Mouse (Mus musculus) lung, postnatal 0 days (tissue): ENCODE results near the gene Mafg. TPM values are rescaled to one million over a fixed set of nuclear protein-coding genes. Genes with fewer than 3 reads are reported as not detected.

Source experiments
- ATAC-seq: fragments of 200-750 bp; cut with Nextera tagmentation; 2 replicates; pipeline ENCODE4 v1.8.0; 2017; ENCODE audit warnings: moderate library complexity
- DNase-seq: peaks from one replicate; pipeline ENCODE4 v3.0.0-alpha.2; 2016; ENCODE audit warnings: low spot score
- H3K27ac ChIP-seq: fragments of 300-500 bp; sonication (generic); 2 replicates; pipeline ENCODE4 v1.5.1; 2014; ENCODE audit warnings: antibody characterized with exemption, mild to moderate bottlenecking, low read length, mixed read lengths
- H3K27me3 ChIP-seq: fragments of 300-500 bp; sonication (generic); replicated peaks from 2 replicates; pipeline ENCODE4 v1.6.1; 2014; ENCODE audit warnings: low read length, mixed read lengths; ENCODE audit not compliant: insufficient read depth
- H3K36me3 ChIP-seq: fragments of 300-500 bp; sonication (generic); 2 replicates; pipeline ENCODE4 v1.6.1; 2014; ENCODE audit warnings: low read length, mixed read lengths; ENCODE audit not compliant: insufficient read depth
- H3K4me1 ChIP-seq: fragments of 300-500 bp; sonication (generic); 2 replicates; pipeline ENCODE4 v1.6.1; 2014; ENCODE audit warnings: antibody characterized with exemption, low read depth, low read length, mixed read lengths; ENCODE audit not compliant: insufficient read depth
- H3K4me2 ChIP-seq: fragments of 300-500 bp; sonication (generic); replicated peaks from 2 replicates; pipeline ENCODE4 v1.6.1; 2014; ENCODE audit warnings: low read depth, mild to moderate bottlenecking, low read length, moderate library complexity, mixed read lengths
- H3K4me3 ChIP-seq: fragments of 300-500 bp; sonication (generic); 2 replicates; pipeline ENCODE4 v1.5.1; 2014; ENCODE audit warnings: low read depth, low read length
- H3K9ac ChIP-seq: fragments of 300-500 bp; sonication (generic); replicated peaks from 2 replicates; pipeline ENCODE4 v1.6.1; 2014; ENCODE audit warnings: low read depth, mild to moderate bottlenecking
- H3K9me3 ChIP-seq: fragments of 300-500 bp; sonication (generic); 2 replicates; pipeline ENCODE4 v1.6.1; 2016; ENCODE audit warnings: low read length, mixed read lengths
- CTCF ChIP-seq: IDR thresholded peaks from 2 replicates; pipeline ENCODE4 v1.5.1; 2016; ENCODE audit warnings: antibody characterized with exemption, mild to moderate bottlenecking
- EP300 ChIP-seq: IDR thresholded peaks from 2 replicates; pipeline ENCODE4 v1.6.1; 2016; ENCODE audit warnings: antibody characterized with exemption, mild to moderate bottlenecking, control low read depth
- WGBS: fragments of 180-500 bp; shearing (Covaris S2); extraction: QIAGEN DNeasy Blood & Tissue Kit; methylation state at CpG from one replicate; pipeline ENCODE4 v1.1.7; 2014; 5-methylcytosine and 5-hydroxymethylcytosine counted together
- polyA plus RNA-seq: library from polyadenylated mRNA; unstranded; fragments of >200 nt; fragmentation: Nextera tagmentation; extraction: Ambion mirVana; gene quantifications from 2 replicates; pipeline ENCODE4 v1.2.1, GENCODE M21; 2015

The Mafg gene
- polyA plus RNA-seq, 1 experiment from 2014 or later = 25.9 TPM

GRCm38 (mm10) chr11:120660301-120661075 lies 27.1 kb upstream of the Mafg start:
- H3K36me3 ChIP-seq = no peaks in the 10 kb centered on the region
- peak overlapping the region; percentile 79 for H3K4me2 ChIP-seq
- peak; percentile 75 for DNase-seq
- H3K4me3 ChIP-seq = peak overlapping the region; percentile 45
- H3K9ac ChIP-seq = no peak overlapping the region
- under 1% methylated on average over 56 of the region's 95 CpGs for WGBS
- H3K9me3 ChIP-seq = no peaks in the 10 kb centered on the region
- peak; percentile 41 for TF ChIP-seq CTCF
- no peak for TF ChIP-seq EP300
- peaks cover 41% of the 10 kb centered on the region for H3K27me3 ChIP-seq
- ATAC-seq = peak; percentile 72
- H3K4me1 ChIP-seq = peaks cover 7% of the 10 kb centered on the region
- no peak overlapping the region for H3K27ac ChIP-seq

- Histone ChIP-seq H3K27me3 (peaks cover 41% of the 10 kb centered on the region), H3K4me1 (peaks cover 7% of the 10 kb centered on the region), H3K9me3 (no peaks in the 10 kb centered on the region), H3K27ac (no peak overlapping the region), H3K9ac (no peak overlapping the region), H3K4me3 (peak overlapping the region; percentile 45), H3K4me2 (peak overlapping the region; percentile 79), H3K36me3 (no peaks in the 10 kb centered on the region)
- TF ChIP-seq EP300 = no peak
- no peak for TF ChIP-seq CTCF
- no peak for DNase-seq
- WGBS = 3% methylated on average over 40 of the region's 50 CpGs
- peak; percentile 13; the same call in 1 of the 2 replicates for ATAC-seq
Observed at GRCm38 (mm10) chr11:120659509-120660300, 26.3 kb upstream of the Mafg start.

- TF ChIP-seq CTCF = peak; percentile 96
- TF ChIP-seq EP300 = no peak
- ATAC-seq = peak; percentile 51
- no peaks in the 10 kb centered on the region for H3K9me3 ChIP-seq
- H3K4me3 ChIP-seq = peak overlapping the region; percentile 12; the same call in 1 of the 2 replicates
- H3K27me3 ChIP-seq = peaks cover 41% of the 10 kb centered on the region
- WGBS = 3% methylated on average over 24 of the region's 24 CpGs
- no peak overlapping the region for H3K27ac ChIP-seq
- H3K4me1 ChIP-seq = peaks cover 7% of the 10 kb centered on the region
- peak overlapping the region; percentile 79 for H3K4me2 ChIP-seq
- H3K9ac ChIP-seq = no peak overlapping the region
- DNase-seq = peak; percentile 88
- no peaks in the 10 kb centered on the region for H3K36me3 ChIP-seq
Observed at GRCm38 (mm10) chr11:120658876-120659410, 25.5 kb upstream of the Mafg start.

GRCm38 (mm10) chr11:120657301-120657700 lies 23.9 kb upstream of the Mafg start:
- H3K27me3 ChIP-seq = peaks cover 41% of the 10 kb centered on the region
- TF ChIP-seq CTCF = no peak
- TF ChIP-seq EP300 = no peak
- no peaks in the 10 kb centered on the region for H3K36me3 ChIP-seq
- H3K27ac ChIP-seq = no peak overlapping the region
- no peak overlapping the region for H3K9ac ChIP-seq
- no peak overlapping the region for H3K4me2 ChIP-seq
- no peak overlapping the region for H3K4me3 ChIP-seq
- ATAC-seq (no peak), DNase-seq (no peak)
- H3K9me3 ChIP-seq = no peaks in the 10 kb centered on the region
- H3K4me1 ChIP-seq = peaks cover 7% of the 10 kb centered on the region
- WGBS = 78% methylated on average over 4 of the region's 4 CpGs

- DNase-seq (no peak), ATAC-seq (no peak)
- 51% methylated on average over 3 of the region's 3 CpGs for WGBS
- no peak for TF ChIP-seq EP300
- TF ChIP-seq CTCF = no peak
- H3K4me2 ChIP-seq = no peak overlapping the region
- H3K4me1 ChIP-seq = peaks cover 3% of the 10 kb centered on the region; the same call in 1 of the 2 replicates
- no peak overlapping the region for H3K9ac ChIP-seq
- peaks cover 17% of the 10 kb centered on the region for H3K27me3 ChIP-seq
- no peak overlapping the region for H3K27ac ChIP-seq
- no peaks in the 10 kb centered on the region for H3K36me3 ChIP-seq
- H3K4me3 ChIP-seq = no peak overlapping the region
- no peaks in the 10 kb centered on the region for H3K9me3 ChIP-seq
Observed at GRCm38 (mm10) chr11:120654741-120655140, 21.3 kb upstream of the Mafg start.

GRCm38 (mm10) chr11:120651872-120652271 lies 18.5 kb upstream of the Mafg start:
- no peaks in the 10 kb centered on the region for H3K9me3 ChIP-seq
- H3K27ac ChIP-seq = no peak overlapping the region
- WGBS = 65% methylated on average over 3 of the region's 3 CpGs
- 0 out of 2 replicates have a peak, but pooled peaks cover 6% of the 10 kb centered on the region for H3K27me3 ChIP-seq
- DNase-seq = no peak
- H3K36me3 ChIP-seq = no peaks in the 10 kb centered on the region
- TF ChIP-seq CTCF (peak; percentile 52), EP300 (no peak)
- no peak overlapping the region for H3K4me2 ChIP-seq
- no peak overlapping the region for H3K9ac ChIP-seq
- H3K4me3 ChIP-seq = no peak overlapping the region
- no peak for ATAC-seq
- H3K4me1 ChIP-seq = no peaks in the 10 kb centered on the region
